Mouse (Mus musculus): ENCODE measurements around the gene Tenm3.
A peak's percentile ranks its signal among the peaks of the same experiment; 100 is the strongest.

The Tenm3 gene

DNA sequence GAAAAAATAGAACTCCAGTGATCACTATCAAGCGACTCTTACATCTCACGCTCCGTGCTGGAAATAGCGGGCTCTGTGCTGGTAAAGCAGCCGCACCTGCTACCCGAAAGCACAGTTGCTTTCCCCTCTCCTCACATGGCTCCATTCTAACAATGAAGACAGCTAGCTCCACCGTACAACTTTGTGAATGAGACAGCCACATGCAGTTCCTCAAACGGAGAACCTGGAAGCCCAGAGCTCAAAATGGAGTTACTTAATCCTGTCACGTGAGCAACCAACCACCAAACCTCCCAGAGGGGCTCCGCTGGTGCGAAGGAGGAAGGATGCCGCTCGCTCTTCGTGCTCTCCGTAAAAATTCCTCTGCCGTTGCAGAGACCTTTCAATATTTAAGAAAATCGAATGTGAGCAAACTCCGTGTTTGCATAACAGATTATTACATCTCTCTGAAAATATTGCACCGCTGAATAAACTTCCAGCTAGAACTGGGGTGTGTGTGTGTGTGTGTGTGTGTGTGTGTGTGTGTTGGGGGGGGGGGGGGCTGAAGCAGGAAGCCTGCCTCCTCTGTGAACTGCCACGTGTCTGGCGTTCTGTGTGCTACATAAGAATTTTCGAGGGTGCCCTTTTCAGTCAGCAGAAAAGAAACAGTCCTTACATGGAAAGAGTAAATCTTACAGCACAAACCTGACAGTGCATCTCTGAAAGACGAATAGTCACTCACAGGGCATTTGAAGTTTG, 103.4 kb downstream of the Tenm3 start:
- DNase-seq, result peak; percentile 13

DNA sequence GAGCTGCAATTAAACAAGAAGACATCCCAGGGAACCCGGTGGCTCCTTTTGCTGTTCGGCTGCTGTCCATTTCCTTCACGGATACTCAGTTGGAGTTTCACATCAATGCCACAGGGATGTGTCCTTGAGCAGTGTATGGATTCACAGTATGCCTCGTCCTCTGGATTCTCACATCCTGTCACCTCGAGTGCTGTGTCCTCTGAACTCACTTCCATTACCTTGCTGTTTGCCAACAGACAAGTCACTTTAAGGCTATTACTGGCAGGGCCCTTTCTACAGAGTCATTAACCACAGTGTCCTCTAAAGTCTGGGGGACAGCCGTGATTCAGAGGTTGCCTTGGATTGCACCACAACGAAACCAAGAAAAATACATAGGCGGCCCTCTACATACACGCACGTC, 110.0 kb downstream of the Tenm3 start:
- DNase-seq, result no peak

DNA sequence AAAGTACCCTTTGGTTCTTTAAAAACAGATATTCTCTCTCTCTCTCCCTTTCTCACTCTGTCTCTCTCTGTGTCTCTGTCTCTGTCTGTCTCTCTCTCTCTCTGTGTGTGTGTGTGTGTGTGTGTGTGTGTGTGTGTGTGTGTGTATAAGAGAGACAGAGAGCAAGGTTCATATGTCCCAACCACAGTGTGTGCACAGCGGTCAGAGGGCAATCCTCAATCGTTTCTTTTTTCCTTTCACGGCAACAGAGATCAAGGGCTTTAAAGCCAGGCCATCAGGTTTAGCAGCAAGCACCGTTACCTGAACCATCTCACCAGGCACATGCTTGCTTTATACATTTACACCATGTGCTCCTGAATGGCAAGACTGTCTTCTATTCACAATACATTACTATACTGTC, 110.7 kb downstream of the Tenm3 start:
- no peak for DNase-seq

DNA sequence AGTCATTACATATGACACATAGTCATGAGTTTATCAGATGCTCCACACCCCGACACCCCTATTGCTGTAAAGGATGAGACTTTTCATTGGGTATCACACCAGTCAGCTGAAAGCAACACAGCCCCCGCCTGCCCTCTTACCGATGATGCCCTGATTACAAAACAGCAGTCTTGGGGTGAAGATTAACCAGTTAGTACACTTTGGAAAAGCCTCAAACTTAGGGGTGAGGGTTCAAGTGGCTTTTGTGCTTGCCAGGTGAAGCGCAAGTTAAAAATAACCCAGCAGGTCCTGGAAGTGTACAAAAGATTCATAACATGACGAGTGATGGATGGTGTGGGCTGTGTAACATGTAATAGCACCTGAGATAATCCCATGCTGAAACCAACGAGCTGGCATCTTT, 113.0 kb downstream of the Tenm3 start:
- no peak for DNase-seq

DNA sequence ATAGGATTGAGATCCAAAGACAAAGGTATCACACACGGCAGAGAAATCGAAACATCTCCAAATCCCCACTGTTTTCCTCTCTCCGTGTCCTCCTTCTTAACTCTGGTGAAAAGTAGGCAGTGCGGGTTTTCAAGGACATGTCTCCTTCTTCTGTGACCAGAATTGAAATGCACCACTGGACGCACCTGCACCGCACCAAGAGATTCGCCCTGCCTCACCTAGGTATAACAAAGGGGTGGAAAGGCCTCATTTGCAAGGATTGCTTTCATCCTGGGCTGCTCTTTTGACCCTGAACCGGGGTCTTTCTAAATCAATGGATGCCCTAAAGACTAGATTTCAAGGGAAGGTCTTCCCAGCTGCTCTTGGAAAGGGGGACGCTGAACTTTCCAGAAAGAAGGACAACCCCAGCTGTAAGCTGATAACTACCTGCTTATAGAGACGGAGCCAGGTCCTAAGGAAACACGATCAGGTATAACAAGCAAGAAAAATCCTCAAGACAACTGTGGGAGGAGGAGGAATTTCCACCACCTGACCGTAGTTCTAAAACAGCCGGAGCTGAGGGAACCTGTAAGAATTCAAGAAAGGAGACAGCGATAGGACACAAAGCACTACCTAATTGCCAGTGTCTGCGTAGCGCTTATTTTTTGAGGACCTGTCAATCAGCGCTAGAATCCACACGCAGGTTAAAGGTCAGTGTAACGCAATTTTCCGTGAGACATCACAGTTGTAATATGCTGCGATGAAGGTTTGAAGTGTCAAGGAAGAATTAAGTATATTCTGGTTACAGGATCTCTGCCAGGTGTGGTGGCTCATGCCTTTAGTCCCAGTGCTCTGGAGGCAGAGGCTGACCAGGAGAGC, 114.7 kb downstream of the Tenm3 start:
- DNase-seq, result no peak

DNA sequence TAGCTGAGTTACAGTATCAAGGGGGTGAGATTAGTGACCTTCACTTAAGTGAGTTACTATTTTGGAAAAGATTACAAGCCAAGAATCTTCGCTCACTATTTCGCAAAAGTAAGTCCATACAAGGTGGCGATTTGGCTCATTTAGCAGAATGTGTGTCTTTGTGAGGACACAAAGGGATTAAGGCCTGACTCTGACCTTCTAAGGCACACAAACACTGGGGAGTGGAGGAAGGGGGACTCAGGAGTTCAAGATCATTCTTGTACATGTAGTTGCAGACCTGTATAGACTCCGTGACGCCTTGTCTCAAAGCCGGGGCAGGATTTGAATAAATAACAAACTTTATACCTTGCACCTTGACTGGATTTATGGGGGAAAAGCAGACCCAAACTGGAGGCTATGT, 115.7 kb downstream of the Tenm3 start:
- no peak for DNase-seq

DNA sequence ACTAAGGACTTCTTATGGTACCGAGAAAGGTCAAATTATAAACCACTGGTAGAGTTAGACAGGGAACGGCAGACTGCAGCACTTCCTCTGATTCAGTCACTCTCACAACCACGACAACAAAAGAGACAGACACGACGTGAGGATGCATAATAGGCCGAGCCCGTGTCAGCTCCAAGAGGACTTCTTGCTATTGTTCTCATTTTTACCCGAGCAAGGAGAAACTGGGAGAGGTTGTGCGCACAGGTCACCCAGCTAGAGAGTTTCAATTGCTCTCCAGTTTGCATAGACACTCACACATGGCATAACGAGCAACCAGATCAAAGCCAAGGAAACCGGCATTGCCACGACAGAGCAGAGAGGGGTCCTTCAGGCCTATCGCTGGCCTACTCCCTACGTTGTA, 121.0 kb downstream of the Tenm3 start:
- no peak for DNase-seq

DNA sequence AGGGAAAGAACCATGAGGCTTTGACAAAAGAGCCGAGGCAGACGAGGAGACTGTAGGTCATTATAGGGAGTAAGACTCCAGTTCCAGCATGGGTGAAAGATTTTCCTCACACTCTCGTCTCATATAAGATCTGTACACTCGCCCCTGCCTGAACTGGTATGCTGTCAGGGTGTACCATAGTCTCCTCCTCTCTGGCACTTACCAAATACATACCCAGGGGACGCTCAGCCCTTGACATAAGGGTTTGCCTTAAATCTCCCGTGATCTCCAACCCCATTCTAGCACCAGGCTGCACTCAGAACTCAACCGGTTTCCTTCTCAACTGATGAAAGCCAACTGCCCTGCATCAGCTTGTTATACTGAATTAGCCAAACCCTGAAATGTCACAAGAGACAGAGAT, 121.4 kb downstream of the Tenm3 start:
- no peak for DNase-seq

DNA sequence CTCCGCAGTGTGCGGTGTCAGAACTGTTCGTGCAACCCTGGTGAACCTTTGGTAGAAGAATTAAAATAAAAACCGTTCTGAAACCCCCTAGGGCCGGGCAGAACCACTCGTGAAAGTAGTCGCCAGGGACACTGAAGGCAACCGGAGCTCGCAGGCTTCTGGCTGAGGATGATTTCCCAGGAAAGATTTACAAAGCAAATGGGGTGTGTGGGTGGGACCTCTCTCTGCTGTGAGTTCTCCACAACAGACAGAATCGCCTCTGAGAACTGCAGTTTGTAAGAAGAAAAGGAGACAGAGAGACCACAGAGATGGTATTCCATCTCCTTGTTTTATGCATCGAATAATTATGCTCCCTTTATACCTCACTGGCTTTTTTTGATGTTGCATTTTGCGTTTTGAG, 122.4 kb downstream of the Tenm3 start:
- no peak for DNase-seq

DNA sequence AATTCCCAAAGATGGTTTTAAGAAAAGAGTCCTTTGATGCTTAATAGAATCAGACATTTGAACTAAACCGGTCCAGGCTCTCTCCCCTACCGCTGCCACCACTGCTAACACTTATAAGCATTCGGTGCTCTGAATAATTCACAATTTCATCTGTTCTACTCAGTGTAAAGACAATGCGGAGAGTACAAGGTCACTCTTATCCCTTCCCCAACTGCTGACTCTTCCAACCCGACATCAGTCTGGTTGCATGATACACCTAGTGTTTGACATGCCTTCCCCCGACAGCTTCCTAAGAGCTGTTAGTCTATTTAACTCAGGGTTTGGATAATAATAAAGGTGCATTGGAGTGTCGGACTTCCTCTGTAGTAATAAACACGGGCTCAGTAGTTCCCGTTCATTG, 128.1 kb downstream of the Tenm3 start:
- no peak for DNase-seq

DNA sequence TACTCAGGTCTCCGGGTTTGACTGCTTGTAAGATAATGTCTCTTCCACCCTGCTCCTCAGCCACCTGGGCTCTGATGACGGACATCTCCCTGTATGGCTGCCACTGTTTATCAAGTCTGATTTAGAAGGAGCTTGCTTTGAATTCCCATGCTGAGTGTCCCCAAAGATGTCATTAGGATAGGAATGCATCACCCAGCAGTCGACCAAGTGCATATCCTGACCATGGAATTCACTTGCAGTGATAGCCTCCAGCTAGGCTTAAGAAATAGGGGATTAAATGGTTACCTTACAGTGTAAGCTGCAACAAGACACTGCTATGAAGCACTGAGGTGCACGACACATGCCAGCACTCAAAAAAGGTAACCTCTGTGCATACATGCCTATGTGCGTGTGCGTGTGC, 137.1 kb downstream of the Tenm3 start:
- no peak for DNase-seq

DNA sequence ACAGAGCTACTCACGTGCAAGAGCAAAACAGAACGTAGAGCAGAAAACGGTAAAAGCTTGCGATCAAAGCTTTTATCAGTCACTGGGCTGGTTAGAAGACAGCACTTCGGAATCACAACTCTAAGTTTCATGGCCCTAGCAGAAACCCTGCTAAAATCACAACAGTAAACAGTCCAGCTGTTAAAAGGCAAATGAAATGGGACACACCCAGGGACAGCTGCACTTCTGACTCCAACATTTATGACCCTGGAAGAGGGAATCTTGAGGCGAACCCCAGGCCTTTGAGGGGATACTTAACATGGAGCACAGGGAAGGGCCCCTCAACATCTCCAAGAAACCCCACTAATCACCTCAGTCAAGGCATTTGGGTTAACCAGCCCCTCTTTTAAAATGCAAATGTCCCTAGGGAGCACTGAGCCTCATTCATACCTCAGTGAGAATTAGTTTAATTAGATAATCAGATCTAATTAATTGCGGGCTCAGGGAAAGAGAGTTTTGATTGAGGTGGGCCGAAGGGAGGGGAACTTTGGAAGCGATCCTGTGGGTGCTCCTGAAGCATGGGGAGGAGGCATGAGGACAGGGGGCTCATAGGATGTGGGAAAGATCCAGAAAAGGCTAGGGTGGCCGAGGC, 138.8 kb downstream of the Tenm3 start:
- DNase-seq, result no peak

DNA sequence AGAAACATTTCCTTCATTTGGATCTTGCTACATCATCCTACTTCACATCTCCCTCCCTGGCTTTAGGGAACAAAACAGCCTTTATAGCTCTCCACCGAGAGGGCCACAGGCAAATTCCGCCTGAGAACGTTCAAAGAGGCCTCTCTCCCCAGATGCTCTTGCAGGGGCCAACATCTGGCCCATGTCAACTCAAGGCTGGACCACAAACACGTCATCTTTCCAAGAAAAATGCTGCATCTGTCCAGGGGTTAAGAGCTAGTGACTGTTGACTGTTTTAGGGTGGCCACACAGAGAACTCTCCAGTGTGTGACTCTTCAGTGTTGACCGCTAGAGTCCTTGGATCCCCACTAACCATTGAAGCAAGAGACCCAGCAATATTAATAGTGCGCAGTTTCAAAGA, 139.3 kb downstream of the Tenm3 start:
- DNase-seq, result no peak

DNA sequence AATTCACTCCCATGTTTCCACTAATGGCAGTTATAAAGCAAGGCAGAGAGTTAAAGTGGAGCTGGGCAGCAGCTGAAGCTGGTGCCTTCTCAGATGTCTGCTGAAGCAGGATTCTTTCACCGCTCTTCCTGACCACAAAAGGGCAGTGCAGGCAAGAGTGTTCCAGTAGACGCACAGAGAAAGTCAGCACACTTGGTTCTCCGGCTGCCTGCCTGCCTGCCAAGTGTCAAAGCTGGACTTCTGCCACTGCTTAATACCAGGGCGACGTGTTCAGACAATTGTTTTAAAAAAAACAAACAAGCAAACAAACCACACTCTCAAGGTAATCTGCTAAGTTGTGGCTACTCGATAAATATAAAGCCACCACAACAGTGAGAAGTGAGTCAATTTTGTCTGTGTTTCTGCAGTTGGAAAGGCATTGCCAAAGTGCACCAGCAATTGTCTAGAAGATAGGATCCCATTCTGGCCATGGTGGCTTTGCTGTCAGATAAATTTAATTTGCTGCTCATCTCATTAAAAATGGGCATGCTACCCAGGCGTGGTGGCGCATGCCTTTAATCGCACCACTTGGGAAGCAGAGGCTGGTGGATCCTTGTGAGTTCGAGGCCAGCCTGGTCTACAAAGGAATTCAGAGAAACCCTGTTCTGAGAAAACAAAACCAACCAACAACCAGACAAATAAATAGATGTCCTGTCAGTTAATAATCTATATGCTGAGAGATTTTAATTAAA, 152.9 kb downstream of the Tenm3 start:
- DNase-seq, result no peak

DNA sequence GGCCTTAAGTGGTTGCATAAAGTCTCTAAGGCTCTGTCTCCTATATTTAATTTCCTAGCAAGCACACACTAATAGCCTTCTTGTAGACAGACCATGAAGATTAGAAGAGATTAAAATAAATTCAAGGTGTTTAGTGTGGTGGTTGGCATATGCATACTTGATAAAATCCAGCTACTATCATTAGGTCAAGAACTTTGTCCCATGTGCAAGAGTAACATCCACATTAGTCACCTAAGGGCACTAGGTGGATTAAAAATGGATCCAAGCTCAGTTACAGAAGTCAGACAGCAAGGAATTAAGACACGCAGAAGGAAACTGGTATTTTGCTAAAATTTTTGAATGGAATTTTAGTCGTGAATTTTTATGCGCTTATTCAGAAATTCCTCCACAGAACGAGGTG, 155.0 kb downstream of the Tenm3 start:
- no peak for DNase-seq

DNA sequence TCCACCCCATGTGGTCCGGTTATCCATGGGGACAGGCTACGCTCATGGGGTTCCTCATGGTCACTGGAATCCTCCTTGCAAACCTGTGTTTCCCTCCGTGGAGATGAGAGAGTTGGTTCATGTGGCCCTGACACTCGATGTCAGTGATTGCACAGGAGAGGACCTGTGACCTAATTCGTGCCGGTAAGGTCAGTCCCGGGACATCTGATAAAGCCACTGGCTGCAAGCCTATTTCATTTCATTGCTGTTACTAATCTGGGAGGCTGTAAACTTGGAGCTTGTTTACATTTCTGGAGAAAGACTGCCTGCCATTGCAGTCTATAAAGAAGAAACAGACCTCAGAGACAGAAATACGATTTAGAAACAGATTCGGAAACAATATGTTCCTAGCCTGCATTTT, 155.6 kb downstream of the Tenm3 start:
- DNase-seq, result no peak

DNA sequence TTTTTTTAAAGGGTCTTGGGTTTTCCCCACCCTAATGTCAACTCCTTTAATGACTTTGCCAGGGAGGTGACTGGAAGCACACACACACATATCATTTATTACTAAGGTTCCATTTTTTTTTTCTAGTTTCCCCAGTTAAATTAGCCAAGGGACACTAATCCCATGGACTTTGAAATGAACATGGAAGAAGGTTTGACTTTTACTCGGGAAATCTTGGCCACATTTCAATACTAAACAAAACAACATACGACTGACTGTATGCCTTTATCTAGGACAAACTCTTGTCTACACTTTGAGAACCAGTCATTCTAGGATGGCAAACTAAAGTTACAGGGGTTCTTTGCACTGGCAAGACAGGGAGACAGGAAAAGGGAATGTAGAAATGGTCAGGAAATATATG, 170.3 kb downstream of the Tenm3 start:
- no peak for DNase-seq

DNA sequence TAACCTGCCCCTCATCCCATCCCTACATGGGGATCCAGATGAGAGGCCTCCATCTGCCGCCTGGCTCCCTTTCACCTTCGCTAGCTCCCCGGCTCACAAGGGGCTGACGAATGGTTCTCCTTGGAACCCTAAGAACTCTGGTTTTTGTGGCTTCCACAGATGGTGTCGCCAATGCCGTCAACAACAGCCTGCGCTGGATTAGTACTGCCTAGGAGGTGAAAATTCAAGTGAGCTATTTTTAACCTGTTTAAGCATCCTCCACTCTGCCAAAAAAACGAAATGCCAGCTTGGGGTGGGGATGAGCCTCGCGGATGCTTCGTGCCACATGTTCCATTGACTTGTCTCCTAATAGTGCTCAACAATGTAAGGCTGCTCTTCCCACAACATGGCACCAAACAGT, 171.3 kb downstream of the Tenm3 start:
- DNase-seq, result peak; percentile 38

DNA sequence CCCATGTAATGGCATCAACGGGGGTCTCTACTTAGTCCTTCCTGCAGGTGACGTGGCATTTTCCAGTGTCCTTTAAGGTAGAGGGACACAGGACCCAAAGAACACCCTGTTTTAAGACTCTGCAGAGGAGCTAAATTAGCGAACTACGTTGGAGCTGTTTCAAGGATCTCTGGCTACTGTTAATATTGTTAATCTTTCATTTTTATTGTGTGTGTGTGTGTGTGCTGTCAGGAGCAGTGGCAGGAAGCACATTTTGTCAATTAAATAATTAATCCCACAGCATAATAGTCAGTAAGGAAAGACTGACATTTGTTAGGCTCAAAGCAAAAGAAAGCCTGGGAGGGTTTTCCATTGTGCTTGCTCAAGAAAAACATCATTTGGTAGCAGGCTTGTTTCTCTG, 172.4 kb downstream of the Tenm3 start:
- DNase-seq, result no peak

DNA sequence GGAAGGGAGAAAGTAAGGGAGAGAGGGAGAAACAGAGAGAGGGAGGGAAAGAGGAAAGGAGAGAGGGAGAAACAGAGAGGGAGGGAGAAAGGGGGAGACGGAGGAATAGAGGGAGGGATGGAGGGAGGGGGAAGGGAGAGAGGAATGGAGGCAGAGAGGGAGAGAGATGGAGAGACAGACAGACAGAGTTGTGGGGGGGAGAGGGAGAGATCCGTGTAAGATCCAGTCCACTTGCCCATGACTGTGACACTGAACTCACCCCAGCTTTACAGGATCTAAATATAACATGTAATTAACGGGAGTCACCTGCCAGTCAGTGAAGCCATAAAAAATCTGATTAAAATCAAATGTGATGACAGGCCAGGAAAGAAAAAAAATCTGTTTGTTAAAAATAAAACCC, 172.9 kb downstream of the Tenm3 start:
- no peak for DNase-seq

DNA sequence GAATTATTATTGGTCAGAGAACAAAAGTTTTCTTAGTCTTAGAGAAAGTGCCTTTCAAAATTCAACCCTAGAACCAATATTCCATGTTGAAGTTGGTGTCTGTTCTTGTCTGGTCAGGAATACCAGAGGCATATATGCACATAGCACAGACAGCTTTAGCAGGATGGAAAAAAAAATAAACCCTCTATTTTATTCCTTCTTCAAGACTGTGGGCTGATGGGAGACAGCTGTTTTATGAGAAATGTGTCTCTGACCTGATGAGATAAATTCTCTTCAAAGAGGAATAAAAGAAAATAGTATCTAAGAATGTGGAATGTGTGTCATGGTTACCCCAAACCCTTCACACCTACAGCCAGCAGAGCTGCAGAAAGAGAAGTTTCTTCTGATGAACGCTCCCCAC, 173.4 kb downstream of the Tenm3 start:
- no peak for DNase-seq

DNA sequence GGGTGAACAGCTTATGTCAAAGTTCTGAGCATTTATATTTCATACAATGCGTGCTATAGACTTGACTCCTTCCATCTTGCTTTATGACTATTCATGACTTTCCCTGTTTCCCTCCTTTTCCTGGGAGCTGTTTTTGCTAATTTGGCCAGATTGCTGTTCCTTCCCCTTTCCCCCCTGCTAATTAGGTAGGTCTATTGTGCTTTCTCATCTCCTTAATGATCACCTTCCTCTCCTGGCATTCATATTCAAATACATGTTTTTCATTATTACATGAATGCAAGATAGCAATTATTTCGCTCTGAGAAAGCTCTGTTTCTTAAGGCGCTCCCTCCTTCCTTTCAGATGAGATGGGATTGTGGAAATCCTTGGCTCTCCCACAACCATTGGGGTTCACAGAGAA, 178.6 kb downstream of the Tenm3 start:
- DNase-seq, result no peak

DNA sequence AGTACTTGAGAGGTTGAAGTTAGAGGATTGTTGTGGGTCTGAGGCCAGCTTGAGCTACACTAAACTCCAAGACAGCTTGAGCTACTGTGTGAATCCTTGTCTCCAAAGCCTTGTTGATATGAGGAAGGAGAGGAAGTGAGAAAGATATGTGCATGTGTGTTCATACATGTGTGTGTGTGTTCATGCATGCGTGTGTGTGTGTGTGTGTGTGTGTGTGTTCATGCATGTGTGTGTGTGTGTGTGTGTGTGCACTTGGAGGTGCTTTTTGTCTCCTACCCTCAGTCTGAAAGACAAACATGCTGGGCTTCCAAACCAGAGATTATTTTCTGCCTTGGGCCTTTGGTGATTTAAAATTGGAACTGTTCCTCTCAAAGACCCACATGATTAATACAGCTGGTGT, 184.5 kb downstream of the Tenm3 start:
- DNase-seq, result no peak

Data from layer of hippocampus, adult 9-11 months (tissue).